Mouse (Mus musculus) heart, embryonic 16.5 days (tissue): ENCODE measurements around the gene Prkch. TPM values are rescaled to one million over a fixed set of nuclear protein-coding genes. Genes with fewer than 3 reads are reported as not detected.

ENCODE experiments used
- ATAC-seq: fragments of 200-750 bp; cut with Nextera tagmentation; replicated peaks from 2 replicates; pipeline ENCODE4 v1.8.0; 2017; ENCODE audit warnings: moderate number of reproducible peaks; ENCODE audit not compliant: insufficient read depth, low FRiP score; ENCODE audit errors: extremely low read depth
- H3K27ac ChIP-seq: fragments of 300-500 bp; sonication (generic); 2 replicates; pipeline ENCODE4 v1.5.1; 2014; ENCODE audit warnings: mild to moderate bottlenecking, low read length, control low read depth, moderate library complexity
- H3K27me3 ChIP-seq: fragments of 300-500 bp; sonication (generic); 2 replicates; pipeline ENCODE4 v1.6.1; 2014; ENCODE audit warnings: low read length, mixed read lengths; ENCODE audit not compliant: control insufficient read depth, insufficient read depth
- H3K36me3 ChIP-seq: fragments of 300-500 bp; sonication (generic); 2 replicates; pipeline ENCODE4 v1.6.1; 2014; ENCODE audit not compliant: control insufficient read depth, insufficient read depth
- H3K4me1 ChIP-seq: fragments of 300-500 bp; sonication (generic); 2 replicates; pipeline ENCODE4 v1.6.1; 2014; ENCODE audit warnings: low read length, mixed read lengths; ENCODE audit not compliant: control insufficient read depth, insufficient read depth
- H3K4me2 ChIP-seq: fragments of 300-500 bp; sonication (generic); 2 replicates; pipeline ENCODE4 v1.6.1; 2014; ENCODE audit warnings: low read depth, mild to moderate bottlenecking, control low read depth, low read length
- H3K4me3 ChIP-seq: fragments of 300-500 bp; sonication (generic); 2 replicates; pipeline ENCODE4 v1.5.1; 2014; ENCODE audit warnings: mild to moderate bottlenecking, control low read depth, low read length
- H3K9ac ChIP-seq: fragments of 300-500 bp; sonication (generic); 2 replicates; pipeline ENCODE4 v1.6.1; 2014; ENCODE audit warnings: low read length, control low read depth
- H3K9me3 ChIP-seq: fragments of 300-500 bp; sonication (generic); replicated peaks from 2 replicates; pipeline ENCODE4 v1.6.1; 2016; ENCODE audit warnings: low read length; ENCODE audit not compliant: control insufficient read depth
- WGBS: fragments of 180-500 bp; shearing (Covaris S2); extraction: QIAGEN DNeasy Blood & Tissue Kit; methylation state at CpG from one replicate; pipeline ENCODE4 v1.1.7; 2014; 5-methylcytosine and 5-hydroxymethylcytosine counted together
- polyA plus RNA-seq: library from polyadenylated mRNA; unstranded; fragments of >200 nt; fragmentation: Nextera tagmentation; extraction: Ambion mirVana; gene quantifications from 2 replicates; pipeline ENCODE4 v1.2.1, GENCODE M21; 2015

Gene Prkch
- polyA plus RNA-seq, 1 experiment from 2014 or later: 15.2 TPM

GRCm38 (mm10) chr12:73699471-73700186 is 115.0 kb downstream of the Prkch start:
- Histone ChIP-seq H3K9ac (no peak overlapping the region), H3K4me1 (peaks cover 8% of the 10 kb centered on the region), H3K27me3 (no peaks in the 10 kb centered on the region), H3K9me3 (no peaks in the 10 kb centered on the region), H3K27ac (peak overlapping the region; percentile 23; the same call in 1 of the 2 replicates), H3K4me2 (no peak overlapping the region), H3K4me3 (no peak overlapping the region), H3K36me3 (no peaks in the 10 kb centered on the region)
- WGBS: 70% methylated on average over 17 of the region's 17 CpGs
- no peak for ATAC-seq

GRCm38 (mm10) chr12:73700544-73701069 is 116.0 kb downstream of the Prkch start:
- Histone ChIP-seq H3K27me3 (no peaks in the 10 kb centered on the region), H3K9me3 (no peaks in the 10 kb centered on the region), H3K36me3 (no peaks in the 10 kb centered on the region), H3K4me1 (peaks cover 10% of the 10 kb centered on the region), H3K4me2 (no peak overlapping the region), H3K9ac (no peak overlapping the region), H3K4me3 (no peak overlapping the region), H3K27ac (no peak overlapping the region)
- no peak for ATAC-seq
- 13% methylated on average over 6 of the region's 6 CpGs for WGBS

- Histone ChIP-seq H3K4me3 (no peak overlapping the region), H3K36me3 (no peaks in the 10 kb centered on the region), H3K4me1 (peaks cover 10% of the 10 kb centered on the region), H3K4me2 (no peak overlapping the region), H3K27ac (no peak overlapping the region), H3K9ac (no peak overlapping the region), H3K9me3 (no peaks in the 10 kb centered on the region), H3K27me3 (no peaks in the 10 kb centered on the region)
- WGBS: 72% methylated on average over 3 of the region's 3 CpGs
- ATAC-seq: no peak
These were observed 117.4 kb downstream of the Prkch start for GRCm38 (mm10) chr12:73701999-73702398.

GRCm38 (mm10) chr12:73704382-73704781 is 119.8 kb downstream of the Prkch start:
- Histone ChIP-seq H3K4me2 (no peak overlapping the region), H3K9ac (no peak overlapping the region), H3K27me3 (no peaks in the 10 kb centered on the region), H3K4me3 (no peak overlapping the region), H3K27ac (no peak overlapping the region), H3K36me3 (no peaks in the 10 kb centered on the region), H3K4me1 (peaks cover 15% of the 10 kb centered on the region), H3K9me3 (no peaks in the 10 kb centered on the region)
- 74% methylated on average over 3 of the region's 3 CpGs for WGBS
- ATAC-seq: no peak

- no peaks in the 10 kb centered on the region for H3K9me3 ChIP-seq
- no peak overlapping the region for H3K27ac ChIP-seq
- H3K36me3 ChIP-seq: no peaks in the 10 kb centered on the region
- peaks cover 18% of the 10 kb centered on the region for H3K4me1 ChIP-seq
- H3K4me3 ChIP-seq: no peak overlapping the region
- H3K4me2 ChIP-seq: no peak overlapping the region
- no peak overlapping the region for H3K9ac ChIP-seq
- 42% methylated on average over 7 of the region's 7 CpGs for WGBS
- no peak for ATAC-seq
- H3K27me3 ChIP-seq: no peaks in the 10 kb centered on the region
These were observed 120.6 kb downstream of the Prkch start for GRCm38 (mm10) chr12:73705097-73705690.

- Histone ChIP-seq H3K4me1 (peaks cover 12% of the 10 kb centered on the region; the same call in 1 of the 2 replicates), H3K9me3 (no peaks in the 10 kb centered on the region), H3K27me3 (no peaks in the 10 kb centered on the region), H3K27ac (peak overlapping the region; percentile 30), H3K4me3 (no peak overlapping the region), H3K4me2 (no peak overlapping the region), H3K9ac (peak overlapping the region; percentile 35; the same call in 1 of the 2 replicates), H3K36me3 (no peaks in the 10 kb centered on the region)
- 55% methylated on average over 5 of the region's 5 CpGs for WGBS
- ATAC-seq: no peak
These were observed 123.9 kb downstream of the Prkch start for GRCm38 (mm10) chr12:73708498-73708897.

GRCm38 (mm10) chr12:73708920-73709319 is 124.3 kb downstream of the Prkch start:
- H3K4me2 ChIP-seq: no peak overlapping the region
- no peaks in the 10 kb centered on the region for H3K27me3 ChIP-seq
- no peak overlapping the region for H3K4me3 ChIP-seq
- H3K4me1 ChIP-seq: peaks cover 12% of the 10 kb centered on the region; the same call in 1 of the 2 replicates
- H3K9me3 ChIP-seq: no peaks in the 10 kb centered on the region
- 15% methylated on average over 8 of the region's 8 CpGs for WGBS
- peak overlapping the region; percentile 43 for H3K27ac ChIP-seq
- ATAC-seq: peak; percentile 87
- peak overlapping the region; percentile 35; the same call in 1 of the 2 replicates for H3K9ac ChIP-seq
- no peaks in the 10 kb centered on the region for H3K36me3 ChIP-seq

GRCm38 (mm10) chr12:73710846-73711245 is 126.2 kb downstream of the Prkch start:
- ATAC-seq: no peak
- Histone ChIP-seq H3K9ac (no peak overlapping the region), H3K27me3 (no peaks in the 10 kb centered on the region), H3K9me3 (no peaks in the 10 kb centered on the region), H3K27ac (no peak overlapping the region), H3K4me3 (no peak overlapping the region), H3K4me1 (peaks cover 10% of the 10 kb centered on the region; the same call in 1 of the 2 replicates), H3K36me3 (no peaks in the 10 kb centered on the region), H3K4me2 (no peak overlapping the region)
- WGBS: 77% methylated on average over 5 of the region's 5 CpGs

GRCm38 (mm10) chr12:73712122-73712521 is 127.5 kb downstream of the Prkch start:
- Histone ChIP-seq H3K36me3 (no peaks in the 10 kb centered on the region), H3K9me3 (no peaks in the 10 kb centered on the region), H3K27ac (no peak overlapping the region), H3K27me3 (no peaks in the 10 kb centered on the region), H3K4me1 (peaks cover 10% of the 10 kb centered on the region; the same call in 1 of the 2 replicates), H3K9ac (no peak overlapping the region), H3K4me3 (no peak overlapping the region), H3K4me2 (no peak overlapping the region)
- no peak for ATAC-seq
- WGBS: 48% methylated on average over 6 of the region's 6 CpGs
